Mouse (Mus musculus): ENCODE measurements around the gene Cd72. TPM values are rescaled to one million over a fixed set of nuclear protein-coding genes. Genes with fewer than 3 reads are reported as not detected.

Gene Cd72
- polyA plus RNA-seq (2015; fragmentation: Nextera tagmentation; extraction: Ambion mirVana), result 3.2 and 3.8 TPM in 2 replicates

DNA sequence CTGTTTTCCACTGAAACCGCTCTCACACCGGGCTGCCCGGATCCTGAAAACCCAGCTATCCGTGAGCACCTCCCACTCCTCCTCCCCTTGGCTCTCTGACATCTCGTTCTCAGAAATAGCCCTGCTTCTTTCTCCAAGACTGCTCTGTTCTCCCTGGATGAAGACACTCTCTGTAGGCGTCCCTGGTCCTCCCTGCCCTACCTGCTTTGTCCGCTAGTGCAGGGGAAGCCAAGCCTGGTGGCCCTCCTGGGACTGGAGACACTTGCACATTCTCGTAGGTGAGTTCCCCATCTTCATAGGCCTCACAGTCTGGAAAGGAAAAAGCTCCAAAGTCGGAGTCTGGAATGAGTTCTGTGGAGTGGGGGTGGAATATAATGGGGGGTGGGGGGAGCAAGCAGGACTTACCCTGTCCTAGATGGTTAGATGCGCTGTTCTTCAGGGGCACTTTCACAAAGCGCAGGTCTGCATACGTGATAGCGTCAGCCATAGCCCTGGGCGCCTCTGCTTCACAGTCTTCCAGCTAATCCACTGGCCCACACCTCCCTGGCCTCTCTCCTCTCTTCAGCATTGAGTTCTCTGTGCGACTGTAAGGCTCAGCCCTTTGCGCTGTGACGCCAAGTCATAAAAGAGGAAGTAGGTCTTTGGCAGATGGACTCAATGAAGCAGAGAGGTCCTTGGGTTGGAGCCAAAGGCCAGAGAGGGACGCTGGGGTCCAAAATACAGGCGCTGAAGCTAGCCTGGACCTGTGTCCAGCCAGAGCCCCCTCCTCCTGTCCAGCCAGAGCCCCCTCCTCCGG is at the start of gene Cd72:
Gene Cd72, minus strand, starts transcription at position 588 of the 796 bp plus-strand sequence.
- H3K4me1 ChIP-seq, result peaks cover 22% of the 10 kb centered on the region
- H3K9me3 ChIP-seq, result no peaks in the 10 kb centered on the region
- WGBS, result 32% methylated on average over 20 of the region's 20 CpGs
- H3K36me3 ChIP-seq, result no peaks in the 10 kb centered on the region
- peak within 1 kb of the TSS; percentile 67 for H3K4me2 ChIP-seq
- peaks cover 32% of the 10 kb centered on the region for H3K27me3 ChIP-seq
- H3K27ac ChIP-seq, result no peak within 1 kb of the TSS
- H3K4me3 ChIP-seq, result peak within 1 kb of the TSS; percentile 34
- peak within 1 kb of the TSS; percentile 64 for H3K9ac ChIP-seq
- ATAC-seq (ENCODE audit: insufficient number of reproducible peaks, insufficient read depth, low FRiP score, low TSS enrichment, low read depth), result no peak

DNA sequence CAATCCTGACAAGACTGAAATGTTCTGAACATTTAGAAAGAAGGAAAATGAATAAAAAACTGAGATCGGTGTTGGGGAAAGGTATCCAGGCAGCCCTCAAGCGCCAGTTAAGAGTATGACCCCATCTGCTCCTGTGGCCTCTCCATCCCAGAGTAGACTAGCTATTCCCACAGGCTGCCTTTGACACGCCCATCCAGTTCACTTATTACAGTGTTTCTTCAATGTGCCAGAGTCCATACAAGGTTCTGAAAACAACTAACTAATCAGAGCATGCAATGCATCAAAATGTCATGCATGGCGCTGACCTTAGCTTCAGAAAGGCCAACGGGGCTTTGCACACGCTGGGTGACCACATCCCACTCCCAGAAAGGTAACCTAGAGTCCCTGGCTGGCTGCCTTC is 49.1 kb upstream of the Cd72 start:
- H3K9ac ChIP-seq, result no peak overlapping the region
- WGBS, result 80% methylated on average over 6 of the region's 6 CpGs

DNA sequence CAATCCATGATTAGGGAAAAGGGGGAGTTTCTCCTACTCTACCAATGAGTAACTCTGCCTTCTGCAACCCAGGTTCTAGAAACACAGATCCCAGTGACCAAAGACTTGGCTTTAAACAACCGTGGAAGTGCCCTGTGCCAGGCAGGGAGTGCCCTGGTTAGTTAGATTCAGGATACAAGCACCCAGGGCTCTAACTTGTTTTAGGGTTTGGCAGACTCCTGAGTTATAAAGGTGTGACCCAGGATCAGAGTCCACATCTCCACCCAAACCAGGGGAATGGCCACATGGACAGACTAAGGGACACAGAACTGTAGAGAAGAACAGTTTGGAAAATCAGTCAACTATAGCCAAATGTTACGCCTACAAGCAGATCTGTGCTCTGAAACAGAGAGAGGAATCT is 48.6 kb upstream of the Cd72 start:
- Histone ChIP-seq H3K36me3 (no peaks in the 10 kb centered on the region), H3K9me3 (no peaks in the 10 kb centered on the region), H3K4me3 (no peak overlapping the region), H3K27me3 (peaks cover 13% of the 10 kb centered on the region), H3K4me2 (no peak overlapping the region), H3K4me1 (peaks cover 37% of the 10 kb centered on the region), H3K27ac (no peak overlapping the region), H3K9ac (no peak overlapping the region)
- ATAC-seq (ENCODE audit: insufficient number of reproducible peaks, insufficient read depth, low FRiP score, low TSS enrichment, low read depth), result no peak
- WGBS, result 70% methylated on average over 2 of the region's 2 CpGs

More for the DNA sequence above, 49.1 kb upstream of the Cd72 start:
- H3K27me3 ChIP-seq, result peaks cover 13% of the 10 kb centered on the region
- no peak overlapping the region for H3K4me3 ChIP-seq
- H3K4me2 ChIP-seq, result no peak overlapping the region
- H3K9me3 ChIP-seq, result no peaks in the 10 kb centered on the region
- no peaks in the 10 kb centered on the region for H3K36me3 ChIP-seq
- H3K4me1 ChIP-seq, result peaks cover 35% of the 10 kb centered on the region
- no peak for ATAC-seq (ENCODE audit: insufficient number of reproducible peaks, insufficient read depth, low FRiP score, low TSS enrichment, low read depth)
- H3K27ac ChIP-seq, result no peak overlapping the region

DNA sequence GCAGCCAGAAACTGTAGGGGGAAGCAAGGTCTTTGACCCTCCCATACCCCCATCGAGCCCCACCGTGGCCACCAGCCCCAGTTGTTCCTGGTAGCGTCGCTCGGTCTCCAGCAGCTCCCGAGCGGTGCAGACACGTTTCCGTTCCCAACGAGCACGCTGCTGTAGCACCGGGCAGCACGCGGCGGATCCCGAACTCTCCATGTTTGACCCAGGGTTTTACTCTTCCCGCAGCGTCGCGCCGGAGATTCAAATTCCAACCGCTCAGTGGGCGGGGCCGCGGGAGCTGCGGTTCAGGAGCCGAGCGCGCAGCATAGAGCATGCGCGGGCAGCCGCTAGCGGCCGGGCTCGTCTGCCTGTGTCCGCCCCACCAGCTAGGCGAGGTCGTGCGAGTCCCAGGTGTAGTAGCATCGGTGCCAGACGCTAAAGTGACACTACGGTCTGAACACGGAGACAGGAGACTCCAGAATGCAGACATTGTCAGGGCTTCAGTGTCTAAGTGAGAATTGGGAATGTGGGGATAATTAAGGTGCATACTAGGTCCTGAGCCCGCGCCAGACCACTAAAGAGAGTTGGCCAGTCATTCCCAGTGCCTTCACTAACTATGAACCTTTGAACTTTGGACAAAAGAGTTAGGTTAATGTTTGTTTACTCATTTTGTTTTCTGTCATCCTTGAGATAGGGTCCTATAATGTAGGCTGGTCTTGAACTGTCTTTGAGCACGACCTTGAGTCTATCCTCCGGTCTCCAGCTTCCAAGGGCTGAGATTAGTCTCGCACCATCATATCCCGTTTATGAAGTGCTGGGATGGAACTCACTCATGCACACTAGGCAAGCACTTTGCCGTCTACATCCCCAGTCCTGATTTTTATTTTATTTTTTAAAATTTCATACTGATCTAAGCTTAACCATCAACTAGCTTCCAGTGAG is 45.2 kb upstream of the Cd72 start, which contains the start of gene Arhgef39:
Gene Arhgef39, minus strand, starts transcription at position 289 of the 927 bp plus-strand sequence.
- Histone ChIP-seq H3K27ac (peak within 1 kb of the TSS; percentile 45), H3K9me3 (no peaks in the 10 kb centered on the region), H3K4me1 (peaks cover 46% of the 10 kb centered on the region), H3K9ac (peak within 1 kb of the TSS; percentile 80), H3K36me3 (peaks cover 22% of the 10 kb centered on the region), H3K4me3 (peak within 1 kb of the TSS; percentile 65), H3K4me2 (peak within 1 kb of the TSS; percentile 77), H3K27me3 (no peaks in the 10 kb centered on the region)
- peak; percentile 78 for ATAC-seq (ENCODE audit: insufficient number of reproducible peaks, insufficient read depth, low FRiP score, low TSS enrichment, low read depth)
- WGBS, result 6% methylated on average over 50 of the region's 50 CpGs

DNA sequence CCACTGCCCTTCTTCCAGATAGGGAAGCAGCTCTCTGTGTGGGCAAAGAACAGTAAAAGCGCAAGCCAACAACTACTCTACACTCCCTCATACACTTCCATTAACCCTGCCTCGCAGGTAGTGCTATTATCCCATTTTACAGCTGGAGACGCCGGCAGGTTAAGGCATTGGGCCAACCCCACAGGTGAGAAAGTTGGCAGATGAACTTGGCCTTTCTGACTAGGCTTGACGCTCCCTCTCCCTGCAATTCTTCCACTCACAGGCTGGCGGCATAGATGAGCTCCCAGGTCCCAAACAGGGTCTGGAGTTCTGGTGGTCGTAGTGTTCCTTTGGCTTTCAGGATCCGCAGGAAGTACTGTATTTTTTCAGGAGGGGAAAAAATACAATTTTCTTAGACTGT is 44.6 kb upstream of the Cd72 start:
- Histone ChIP-seq H3K27ac (peak overlapping the region; percentile 45), H3K4me2 (peak overlapping the region; percentile 77), H3K27me3 (no peaks in the 10 kb centered on the region), H3K9ac (peak overlapping the region; percentile 80), H3K4me1 (peaks cover 51% of the 10 kb centered on the region), H3K9me3 (no peaks in the 10 kb centered on the region), H3K4me3 (peak overlapping the region; percentile 65), H3K36me3 (peaks cover 22% of the 10 kb centered on the region)
- ATAC-seq (ENCODE audit: insufficient number of reproducible peaks, insufficient read depth, low FRiP score, low TSS enrichment, low read depth), result no peak
- WGBS, result 13% methylated on average over 8 of the region's 8 CpGs

DNA sequence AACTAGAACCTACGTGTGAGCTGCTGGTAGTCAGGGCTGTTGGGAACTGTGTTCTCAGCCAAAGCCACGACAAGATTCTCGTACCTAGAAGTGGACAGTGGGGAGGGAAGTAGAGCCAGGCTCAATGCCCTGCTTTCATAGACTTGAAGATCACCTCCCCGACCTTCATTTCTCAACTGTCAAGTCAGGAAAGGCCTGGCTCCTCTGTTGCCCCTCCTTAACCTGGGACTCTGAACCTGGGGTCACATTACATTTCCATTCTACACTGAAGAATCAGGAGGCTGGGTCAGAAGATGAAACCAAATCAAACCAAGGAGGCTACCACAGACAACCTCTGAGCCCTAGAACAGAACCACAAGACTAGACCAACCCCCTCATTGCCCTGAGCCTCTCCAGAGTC is 43.5 kb upstream of the Cd72 start:
- Histone ChIP-seq H3K27ac (no peak overlapping the region), H3K4me1 (peaks cover 51% of the 10 kb centered on the region), H3K9ac (peak overlapping the region; percentile 80), H3K27me3 (no peaks in the 10 kb centered on the region), H3K4me3 (peak overlapping the region; percentile 65), H3K9me3 (no peaks in the 10 kb centered on the region), H3K4me2 (peak overlapping the region; percentile 77), H3K36me3 (peaks cover 22% of the 10 kb centered on the region)
- no peak for ATAC-seq (ENCODE audit: insufficient number of reproducible peaks, insufficient read depth, low FRiP score, low TSS enrichment, low read depth)
- WGBS, result 66% methylated on average over 4 of the region's 4 CpGs

DNA sequence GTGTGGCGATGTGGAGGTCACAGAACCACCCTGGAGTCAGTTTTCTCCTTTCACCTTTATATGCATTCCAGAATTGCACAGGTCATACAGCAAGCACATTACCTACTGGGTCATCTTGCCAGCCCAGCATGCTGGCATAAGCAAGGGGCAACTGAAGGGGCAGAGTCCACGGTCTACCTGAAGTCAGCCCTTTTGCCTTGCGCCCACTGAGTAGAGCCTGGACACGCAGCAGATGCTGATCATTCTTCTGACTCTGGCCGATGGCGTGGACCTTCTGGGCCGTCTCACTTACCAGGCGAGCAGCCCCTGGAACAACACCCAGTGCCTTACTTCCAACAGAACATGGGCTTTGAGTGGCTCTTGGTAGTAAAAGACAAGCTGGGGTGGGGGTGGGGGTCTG is 43.0 kb upstream of the Cd72 start:
- no peaks in the 10 kb centered on the region for H3K9me3 ChIP-seq
- ATAC-seq (ENCODE audit: insufficient number of reproducible peaks, insufficient read depth, low FRiP score, low TSS enrichment, low read depth), result no peak
- no peak overlapping the region for H3K27ac ChIP-seq
- 90% methylated on average over 8 of the region's 8 CpGs for WGBS
- H3K27me3 ChIP-seq, result no peaks in the 10 kb centered on the region
- H3K4me2 ChIP-seq, result peak overlapping the region; percentile 77
- no peak overlapping the region for H3K9ac ChIP-seq
- peaks cover 51% of the 10 kb centered on the region for H3K4me1 ChIP-seq
- H3K4me3 ChIP-seq, result 0 out of 2 replicates have a peak overlapping the region, but pooled peaks have one; percentile 65
- H3K36me3 ChIP-seq, result peaks cover 22% of the 10 kb centered on the region

DNA sequence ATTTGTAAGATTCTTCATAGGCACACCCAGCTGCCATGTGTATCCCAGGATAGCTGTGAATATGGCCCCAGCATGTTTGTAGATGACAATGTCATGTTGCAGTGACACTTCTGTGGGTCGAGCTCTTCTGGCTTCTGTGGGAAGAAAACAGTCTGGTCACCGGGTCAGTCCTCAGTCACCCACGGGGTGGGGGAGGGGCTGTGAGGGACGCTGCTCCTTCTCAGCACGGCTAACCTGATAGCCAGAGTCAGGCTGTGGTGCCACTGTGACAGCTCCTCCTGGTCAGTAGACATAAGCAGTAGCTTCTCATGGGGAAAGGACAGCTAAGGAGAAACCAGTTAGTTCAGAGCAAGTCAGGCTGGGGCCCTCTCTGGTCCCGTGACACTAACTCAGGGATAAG is 42.2 kb upstream of the Cd72 start:
- H3K4me3 ChIP-seq, result no peak overlapping the region
- no peak overlapping the region for H3K4me2 ChIP-seq
- H3K36me3 ChIP-seq, result peaks cover 22% of the 10 kb centered on the region
- WGBS, result 63% methylated on average over 6 of the region's 6 CpGs
- H3K4me1 ChIP-seq, result peaks cover 51% of the 10 kb centered on the region
- H3K9ac ChIP-seq, result no peak overlapping the region
- ATAC-seq (ENCODE audit: insufficient number of reproducible peaks, insufficient read depth, low FRiP score, low TSS enrichment, low read depth), result no peak
- no peaks in the 10 kb centered on the region for H3K27me3 ChIP-seq
- no peak overlapping the region for H3K27ac ChIP-seq
- H3K9me3 ChIP-seq, result no peaks in the 10 kb centered on the region

DNA sequence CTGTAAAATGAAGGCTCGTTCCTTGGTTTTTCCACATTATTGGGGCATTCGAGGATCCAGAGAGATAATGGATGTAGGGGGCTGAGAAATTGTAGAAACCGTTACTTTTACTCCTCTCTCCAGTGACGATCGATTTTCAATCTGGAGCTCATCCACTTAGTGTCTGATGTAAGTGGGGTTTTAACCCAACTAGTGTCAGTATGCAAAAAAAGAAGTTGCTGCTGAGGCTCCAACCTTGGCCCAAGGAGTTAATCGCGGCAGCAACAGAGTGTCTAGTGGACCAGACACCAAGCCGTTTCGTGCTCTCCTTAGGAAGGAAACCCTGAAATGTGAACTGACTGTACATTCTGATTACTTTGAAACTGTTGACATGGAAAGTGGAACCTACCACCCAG is 39.4 kb upstream of the Cd72 start:
- ATAC-seq (ENCODE audit: insufficient number of reproducible peaks, insufficient read depth, low FRiP score, low TSS enrichment, low read depth), result no peak
- WGBS, result 2% methylated on average over 9 of the region's 9 CpGs
- H3K9me3 ChIP-seq, result no peaks in the 10 kb centered on the region
- peak overlapping the region; percentile 84 for H3K9ac ChIP-seq
- H3K4me3 ChIP-seq, result peak overlapping the region; percentile 70
- H3K27ac ChIP-seq, result peak overlapping the region; percentile 93
- H3K4me2 ChIP-seq, result peak overlapping the region; percentile 60
- H3K4me1 ChIP-seq, result peaks cover 35% of the 10 kb centered on the region
- H3K36me3 ChIP-seq, result peaks cover 22% of the 10 kb centered on the region
- no peaks in the 10 kb centered on the region for H3K27me3 ChIP-seq

DNA sequence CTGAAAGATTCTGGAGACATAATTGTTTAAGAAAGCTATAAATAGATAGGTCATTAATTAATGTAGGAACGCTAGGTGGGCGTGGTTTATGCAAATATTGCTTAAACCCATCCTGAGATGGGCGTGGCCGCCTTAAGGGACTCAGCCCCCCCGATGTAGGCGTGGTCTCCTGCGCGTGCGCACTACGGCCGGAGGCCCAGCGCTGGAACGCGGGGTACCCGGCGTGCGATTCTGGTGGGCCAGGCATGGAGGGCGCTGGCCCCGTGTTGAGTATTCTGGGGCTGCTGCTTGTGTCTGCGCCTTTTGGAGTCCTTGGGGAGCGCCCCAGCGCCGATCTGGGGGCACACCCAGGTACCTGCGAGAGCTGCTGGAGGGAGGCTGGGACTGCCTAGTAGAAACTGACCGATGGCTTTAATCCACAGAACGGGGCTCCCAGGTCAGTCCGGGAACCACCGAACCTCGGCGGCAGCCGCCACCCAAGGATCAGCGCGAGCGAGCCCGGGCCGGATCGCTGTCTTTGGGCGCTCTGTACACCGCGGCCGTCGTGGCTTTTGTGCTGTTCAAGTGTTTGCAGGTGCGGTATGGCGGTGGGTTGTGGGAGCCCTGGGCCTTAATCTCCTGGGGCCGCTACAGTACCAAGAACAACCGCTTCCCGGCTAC is 38.9 kb upstream of the Cd72 start:
- under 1% methylated on average over 47 of the region's 47 CpGs for WGBS
- Histone ChIP-seq H3K27me3 (no peaks in the 10 kb centered on the region), H3K9ac (peak overlapping the region; percentile 84)

DNA sequence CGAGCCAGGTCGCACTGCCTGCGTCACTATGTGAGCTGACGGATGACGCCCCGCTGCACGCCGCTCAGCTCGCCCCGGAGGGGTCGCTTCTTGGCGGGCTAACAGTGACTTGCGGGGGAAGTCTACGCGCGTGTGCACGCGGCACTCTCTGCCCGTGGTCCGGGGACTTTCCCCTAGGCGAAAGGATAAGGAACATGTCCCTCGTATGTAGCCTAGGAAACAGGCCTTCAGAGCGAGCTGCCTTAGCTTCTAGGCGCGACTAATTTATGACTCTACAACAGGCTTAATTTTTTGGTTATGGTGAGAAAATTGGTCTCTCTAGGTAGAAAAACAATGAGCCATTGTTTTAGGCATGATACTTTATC is 38.4 kb upstream of the Cd72 start, which contains the start of gene Ccdc107:
Gene Ccdc107, plus strand, starts transcription at position 80 of the 365 bp plus-strand sequence.
- Histone ChIP-seq H3K27me3 (no peaks in the 10 kb centered on the region), H3K36me3 (peaks cover 22% of the 10 kb centered on the region), H3K9me3 (no peaks in the 10 kb centered on the region), H3K27ac (peak within 1 kb of the TSS; percentile 93), H3K9ac (peak within 1 kb of the TSS; percentile 84), H3K4me3 (peak within 1 kb of the TSS; percentile 70), H3K4me2 (peak within 1 kb of the TSS; percentile 60), H3K4me1 (peaks cover 25% of the 10 kb centered on the region)
- under 1% methylated on average over 25 of the region's 25 CpGs for WGBS
- peak; percentile 96 for ATAC-seq (ENCODE audit: insufficient number of reproducible peaks, insufficient read depth, low FRiP score, low TSS enrichment, low read depth)

More for the DNA sequence above, 38.9 kb upstream of the Cd72 start:
- H3K9me3 ChIP-seq, result no peaks in the 10 kb centered on the region
- H3K4me2 ChIP-seq, result peak overlapping the region; percentile 60
- peak; percentile 88 for ATAC-seq (ENCODE audit: insufficient number of reproducible peaks, insufficient read depth, low FRiP score, low TSS enrichment, low read depth)
- peaks cover 22% of the 10 kb centered on the region for H3K36me3 ChIP-seq
- peak overlapping the region; percentile 70 for H3K4me3 ChIP-seq
- peak overlapping the region; percentile 93 for H3K27ac ChIP-seq
- H3K4me1 ChIP-seq, result peaks cover 30% of the 10 kb centered on the region
